Mouse (Mus musculus) midbrain, embryonic 14.5 days (tissue): ENCODE data around the gene Fgr. TPM values are rescaled to one million over a fixed set of nuclear protein-coding genes. Genes with fewer than 3 reads are reported as not detected.

Experiments
- ATAC-seq: fragments of 200-750 bp; cut with Nextera tagmentation; 2 replicates; pipeline ENCODE4 v1.8.0; 2017; ENCODE audit warnings: moderate number of reproducible peaks, moderate library complexity; ENCODE audit not compliant: low FRiP score, low TSS enrichment
- DNase-seq: peaks from one replicate; pipeline ENCODE4 v3.0.0-alpha.2; 2015
- H3K27ac ChIP-seq: fragments of 300-500 bp; sonication (generic); replicated peaks from 2 replicates; pipeline ENCODE4 v1.5.1; 2014; ENCODE audit warnings: mild to moderate bottlenecking, low read depth, low read length, moderate library complexity
- H3K27me3 ChIP-seq: fragments of 300-500 bp; sonication (generic); 2 replicates; pipeline ENCODE4 v1.6.1; 2014; ENCODE audit warnings: low read length, control low read depth, mixed read lengths; ENCODE audit not compliant: control insufficient read depth, insufficient read depth
- H3K36me3 ChIP-seq: fragments of 300-500 bp; sonication (generic); 2 replicates; pipeline ENCODE4 v1.6.1; 2014; ENCODE audit warnings: low read length, control low read depth; ENCODE audit not compliant: control insufficient read depth, insufficient read depth
- H3K4me1 ChIP-seq: fragments of 300-500 bp; sonication (generic); 2 replicates; pipeline ENCODE4 v1.6.1; 2014; ENCODE audit warnings: mild to moderate bottlenecking, antibody characterized with exemption, low read length, control low read depth; ENCODE audit not compliant: control insufficient read depth, insufficient read depth
- H3K4me2 ChIP-seq: fragments of 300-500 bp; sonication (generic); 2 replicates; pipeline ENCODE4 v1.6.1; 2014; ENCODE audit warnings: mild to moderate bottlenecking, low read length, moderate library complexity
- H3K4me3 ChIP-seq: fragments of 300-500 bp; sonication (generic); replicated peaks from 2 replicates; pipeline ENCODE4 v1.5.1; 2014; ENCODE audit warnings: low read depth, low read length
- H3K9ac ChIP-seq: fragments of 300-500 bp; sonication (generic); replicated peaks from 2 replicates; pipeline ENCODE4 v1.6.1; 2014; ENCODE audit warnings: mild to moderate bottlenecking, low read length, moderate library complexity
- H3K9me3 ChIP-seq: fragments of 300-500 bp; sonication (generic); 2 replicates; pipeline ENCODE4 v1.6.1; 2016; ENCODE audit warnings: low read length, control low read depth, mixed read lengths; ENCODE audit not compliant: control insufficient read depth
- WGBS: fragments of 180-500 bp; shearing (Covaris S2); extraction: QIAGEN DNeasy Blood & Tissue Kit; methylation state at CpG from one replicate; pipeline ENCODE4 v1.1.7; 2014; 5-methylcytosine and 5-hydroxymethylcytosine counted together
- polyA plus RNA-seq: library from polyadenylated mRNA; unstranded; fragments of >200 nt; fragmentation: Nextera tagmentation; extraction: Ambion mirVana; gene quantifications from 2 replicates; pipeline ENCODE4 v1.2.1, GENCODE M21; 2014

Fgr gene
- polyA plus RNA-seq, 1 experiment from 2014 or later, result 0.08 TPM

DNA sequence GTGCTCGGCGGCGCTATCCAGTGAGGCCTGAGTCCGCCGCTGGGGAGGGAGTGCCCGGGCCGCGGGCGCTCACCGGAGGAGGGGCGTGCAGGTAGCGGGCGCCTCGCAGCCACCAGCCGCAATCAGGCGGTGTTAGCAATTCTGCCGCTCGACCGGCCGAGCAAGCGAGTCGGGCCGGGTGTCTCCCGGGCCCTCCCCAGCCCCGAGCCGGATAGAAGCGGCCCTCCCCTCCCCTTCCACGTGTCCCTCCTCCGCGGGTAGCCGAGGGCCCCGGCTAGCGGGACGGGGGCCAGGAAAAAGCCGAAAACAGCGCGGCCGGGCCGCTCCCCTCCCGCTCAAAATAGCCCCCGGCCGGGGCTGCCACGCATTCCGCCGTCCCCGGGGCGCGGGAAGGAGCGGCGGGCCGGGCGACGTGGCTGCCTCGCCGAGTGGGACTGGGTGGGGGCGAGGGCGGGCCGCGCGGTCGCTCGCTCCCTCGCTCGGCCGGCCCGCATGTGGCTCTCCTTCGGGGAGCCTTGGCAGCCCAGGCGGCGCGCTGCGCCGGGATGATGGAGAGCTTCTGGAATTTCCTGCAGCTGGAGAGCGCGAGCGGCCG, 64.7 kb downstream of the Fgr start:
- H3K27me3 ChIP-seq, result peaks cover 22% of the 10 kb centered on the region
- H3K27ac ChIP-seq, result peak overlapping the region; percentile 37; the same call in 1 of the 2 replicates
- H3K9ac ChIP-seq, result peak overlapping the region; percentile 70
- ATAC-seq (peak; percentile 32; the same call in 1 of the 2 replicates), DNase-seq (peak; percentile 79)
- H3K4me2 ChIP-seq, result peak overlapping the region; percentile 100
- H3K36me3 ChIP-seq, result no peaks in the 10 kb centered on the region
- under 1% methylated on average over 75 of the region's 76 CpGs for WGBS
- H3K4me3 ChIP-seq, result peak overlapping the region; percentile 49
- no peaks in the 10 kb centered on the region for H3K9me3 ChIP-seq
- H3K4me1 ChIP-seq, result peaks cover 49% of the 10 kb centered on the region

DNA sequence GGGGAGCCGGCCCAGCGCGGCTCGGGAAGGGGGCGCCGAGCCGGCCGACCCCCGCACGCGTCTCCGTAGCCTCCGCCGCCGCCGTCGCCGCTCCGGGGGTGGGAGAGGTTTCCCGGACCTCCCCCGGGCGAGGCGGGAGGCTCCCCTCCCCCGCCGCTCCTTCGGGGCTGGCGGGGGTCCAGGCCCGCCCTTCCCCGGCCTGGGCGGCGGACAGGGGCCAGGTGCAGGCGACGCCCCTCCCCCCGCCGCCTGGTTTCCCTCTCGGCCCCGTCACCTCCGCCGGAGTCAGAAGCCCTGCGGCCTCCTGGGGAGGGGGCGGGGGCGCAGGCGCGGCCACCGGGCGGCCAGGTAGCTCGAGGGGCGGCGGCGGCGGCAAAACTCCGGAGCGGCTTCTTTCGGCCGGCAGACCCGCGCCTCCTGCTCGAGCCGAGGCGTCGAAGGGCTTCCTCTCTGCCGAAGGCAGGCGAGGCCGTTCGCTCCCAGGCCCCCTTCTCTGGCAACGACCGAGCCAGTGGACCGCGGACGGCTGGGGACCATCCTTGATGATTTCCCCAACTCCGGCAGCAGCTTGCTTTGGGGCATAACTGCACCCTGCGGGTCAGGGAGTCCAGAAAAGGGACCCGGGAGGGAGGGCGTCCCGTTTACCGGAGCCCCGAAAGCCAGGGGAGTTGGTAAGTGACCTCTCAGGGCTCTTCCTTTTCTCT, 65.4 kb downstream of the Fgr start:
- DNase-seq, result no peak
- Histone ChIP-seq H3K9me3 (no peaks in the 10 kb centered on the region), H3K4me1 (peaks cover 55% of the 10 kb centered on the region), H3K27ac (peak overlapping the region; percentile 37), H3K9ac (peak overlapping the region; percentile 70), H3K27me3 (peaks cover 22% of the 10 kb centered on the region), H3K4me2 (peak overlapping the region; percentile 100), H3K36me3 (no peaks in the 10 kb centered on the region), H3K4me3 (peak overlapping the region; percentile 49)
- WGBS, result under 1% methylated on average over 62 of the region's 77 CpGs
- no peak for ATAC-seq

DNA sequence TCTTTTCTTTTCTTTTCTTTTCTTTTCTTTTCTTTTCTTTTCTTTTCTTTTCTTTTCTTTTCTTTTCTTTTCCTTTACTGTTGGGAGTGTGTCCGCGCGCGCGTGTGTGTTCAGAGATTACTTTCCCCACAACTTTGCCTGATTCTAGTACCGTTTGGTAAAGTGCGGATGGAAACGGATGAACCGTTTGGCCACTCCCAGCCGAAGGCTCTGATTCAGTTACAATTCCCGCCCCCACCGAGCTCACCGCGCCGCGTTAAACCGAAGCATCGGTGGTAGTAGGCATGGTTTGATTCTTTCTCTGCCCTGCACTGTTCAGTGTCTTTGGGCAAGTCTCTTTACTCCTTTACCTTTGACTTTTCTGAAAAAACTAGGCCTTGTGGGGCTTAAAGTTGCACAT, 65.9 kb downstream of the Fgr start:
- Histone ChIP-seq H3K9ac (no peak overlapping the region), H3K4me1 (peaks cover 61% of the 10 kb centered on the region), H3K9me3 (no peaks in the 10 kb centered on the region), H3K27me3 (peaks cover 22% of the 10 kb centered on the region), H3K4me2 (peak overlapping the region; percentile 100), H3K36me3 (no peaks in the 10 kb centered on the region), H3K4me3 (no peak overlapping the region), H3K27ac (no peak overlapping the region; the same call in 1 of the 2 replicates)
- ATAC-seq, result no peak
- WGBS, result 12% methylated on average over 18 of the region's 18 CpGs
- DNase-seq, result no peak

DNA sequence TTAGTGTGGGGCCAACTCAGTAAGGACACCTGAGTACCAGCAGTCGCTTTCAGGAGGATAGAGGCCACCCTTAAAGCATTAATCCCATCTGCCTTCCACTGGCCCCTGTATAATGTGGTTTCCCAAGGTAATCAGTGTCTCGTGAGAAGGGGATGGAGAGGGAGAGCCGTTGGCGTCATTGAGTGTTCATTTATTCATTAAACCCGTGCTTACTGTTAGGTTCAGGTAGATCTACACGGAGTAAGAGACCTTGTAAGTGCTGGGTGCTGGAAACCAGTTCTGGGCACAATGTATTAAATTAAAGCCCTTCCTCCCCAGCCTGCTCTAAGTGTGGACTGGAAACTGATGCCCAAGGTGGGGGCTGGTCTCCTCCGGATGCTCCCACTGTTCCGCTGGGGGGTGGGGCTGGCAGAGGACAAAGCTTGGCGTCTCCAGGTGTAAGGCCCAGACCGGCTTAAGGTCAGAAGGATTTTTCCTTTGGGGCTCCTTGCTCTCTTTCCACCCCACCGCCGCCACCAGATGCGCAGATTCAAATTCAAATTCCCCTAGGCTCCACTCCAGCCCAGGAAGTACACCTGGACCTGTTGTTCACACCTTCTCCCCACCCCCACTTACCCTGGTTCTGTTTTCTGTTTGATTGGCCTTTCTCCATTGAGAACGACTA, 66.5 kb downstream of the Fgr start:
- Histone ChIP-seq H3K4me3 (no peak overlapping the region), H3K4me1 (peaks cover 66% of the 10 kb centered on the region), H3K36me3 (no peaks in the 10 kb centered on the region), H3K9me3 (no peaks in the 10 kb centered on the region), H3K27me3 (peaks cover 22% of the 10 kb centered on the region), H3K9ac (no peak overlapping the region), H3K4me2 (peak overlapping the region; percentile 100), H3K27ac (no peak overlapping the region)
- 42% methylated on average over 14 of the region's 14 CpGs for WGBS
- DNase-seq (no peak), ATAC-seq (no peak)

DNA sequence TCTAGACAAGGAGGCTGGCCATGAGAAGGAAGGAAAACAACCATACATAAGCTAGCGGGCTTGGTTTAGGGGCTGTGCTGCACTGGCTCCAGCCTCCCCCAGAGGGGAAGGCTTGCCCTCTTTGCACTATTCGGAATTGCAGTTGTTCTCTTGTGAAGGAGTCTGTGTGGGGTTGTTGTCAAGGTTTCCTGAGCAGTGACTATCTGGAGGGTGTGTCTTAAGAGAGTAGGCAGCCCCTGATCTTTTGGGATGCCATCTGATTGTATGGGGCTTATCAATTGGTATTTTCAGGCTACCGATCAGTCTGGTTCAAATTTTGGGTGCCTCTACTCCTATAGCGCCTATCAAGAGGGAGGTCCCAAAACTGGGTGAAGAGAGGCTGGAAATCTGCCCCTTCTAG, 68.3 kb downstream of the Fgr start:
- Histone ChIP-seq H3K27me3 (peaks cover 17% of the 10 kb centered on the region; the same call in 1 of the 2 replicates), H3K4me2 (peak overlapping the region; percentile 53), H3K27ac (peak overlapping the region; percentile 87), H3K9ac (peak overlapping the region; percentile 43; the same call in 1 of the 2 replicates), H3K4me3 (peak overlapping the region; percentile 12; the same call in 1 of the 2 replicates), H3K9me3 (no peaks in the 10 kb centered on the region), H3K4me1 (peaks cover 85% of the 10 kb centered on the region), H3K36me3 (no peaks in the 10 kb centered on the region)
- no peak for DNase-seq
- WGBS, result 29% methylated on average over 4 of the region's 4 CpGs
- ATAC-seq, result no peak

DNA sequence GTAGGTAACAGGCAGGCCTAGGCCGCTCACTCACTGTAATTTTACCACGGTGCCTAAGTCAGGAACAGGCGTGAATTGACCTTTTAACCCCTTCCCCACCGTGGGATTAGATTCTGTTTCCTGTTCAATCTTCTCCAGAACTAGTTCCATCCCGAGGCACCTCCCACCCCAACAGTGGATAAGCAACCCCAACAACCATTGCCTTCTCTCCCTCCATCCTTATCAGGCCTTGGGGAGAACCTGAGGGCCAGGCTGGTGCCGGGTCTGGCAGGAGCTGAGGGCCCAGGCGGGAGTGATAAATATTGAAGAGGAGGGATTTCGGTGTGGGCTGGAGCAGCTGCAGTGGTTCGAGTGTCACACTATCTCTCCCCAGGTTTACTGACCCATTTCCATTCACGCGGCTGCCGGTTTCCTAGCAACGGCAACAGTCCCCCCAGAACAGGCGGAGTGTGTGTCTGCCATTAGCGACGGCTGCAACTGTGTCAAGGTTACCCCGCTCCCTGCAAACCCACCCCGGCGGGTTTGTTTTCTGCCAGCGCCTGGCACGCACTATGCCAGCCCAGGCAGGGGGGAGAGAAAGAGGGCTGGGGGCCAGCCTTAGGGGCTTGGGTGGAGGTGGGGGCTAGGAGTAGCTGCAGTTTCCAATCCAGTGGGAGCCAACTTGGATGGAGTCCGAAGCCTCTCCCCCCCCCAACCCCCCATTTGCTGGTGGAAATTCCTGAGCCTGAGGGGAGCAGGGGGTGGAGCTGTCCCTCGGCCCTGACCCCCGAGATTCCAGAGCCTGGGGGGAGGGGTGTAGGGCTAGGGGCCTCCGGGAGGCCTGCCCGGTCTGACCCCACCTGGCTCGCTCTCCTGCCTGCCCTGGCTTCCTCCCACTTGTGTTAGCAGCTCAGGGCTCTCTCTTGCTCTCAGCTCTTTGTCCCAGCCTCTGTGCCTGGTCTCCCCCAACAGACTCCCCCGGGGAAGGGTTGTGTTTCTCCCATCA, 69.0 kb downstream of the Fgr start:
- ATAC-seq (peak; percentile 80), DNase-seq (peak; percentile 89)
- peak overlapping the region; percentile 53 for H3K4me2 ChIP-seq
- H3K9me3 ChIP-seq, result no peaks in the 10 kb centered on the region
- 3% methylated on average over 28 of the region's 28 CpGs for WGBS
- H3K36me3 ChIP-seq, result no peaks in the 10 kb centered on the region
- H3K4me3 ChIP-seq, result peak overlapping the region; percentile 12; the same call in 1 of the 2 replicates
- H3K27ac ChIP-seq, result peak overlapping the region; percentile 87
- peaks cover 11% of the 10 kb centered on the region; the same call in 1 of the 2 replicates for H3K27me3 ChIP-seq
- peaks cover 92% of the 10 kb centered on the region for H3K4me1 ChIP-seq
- peak overlapping the region; percentile 43 for H3K9ac ChIP-seq

DNA sequence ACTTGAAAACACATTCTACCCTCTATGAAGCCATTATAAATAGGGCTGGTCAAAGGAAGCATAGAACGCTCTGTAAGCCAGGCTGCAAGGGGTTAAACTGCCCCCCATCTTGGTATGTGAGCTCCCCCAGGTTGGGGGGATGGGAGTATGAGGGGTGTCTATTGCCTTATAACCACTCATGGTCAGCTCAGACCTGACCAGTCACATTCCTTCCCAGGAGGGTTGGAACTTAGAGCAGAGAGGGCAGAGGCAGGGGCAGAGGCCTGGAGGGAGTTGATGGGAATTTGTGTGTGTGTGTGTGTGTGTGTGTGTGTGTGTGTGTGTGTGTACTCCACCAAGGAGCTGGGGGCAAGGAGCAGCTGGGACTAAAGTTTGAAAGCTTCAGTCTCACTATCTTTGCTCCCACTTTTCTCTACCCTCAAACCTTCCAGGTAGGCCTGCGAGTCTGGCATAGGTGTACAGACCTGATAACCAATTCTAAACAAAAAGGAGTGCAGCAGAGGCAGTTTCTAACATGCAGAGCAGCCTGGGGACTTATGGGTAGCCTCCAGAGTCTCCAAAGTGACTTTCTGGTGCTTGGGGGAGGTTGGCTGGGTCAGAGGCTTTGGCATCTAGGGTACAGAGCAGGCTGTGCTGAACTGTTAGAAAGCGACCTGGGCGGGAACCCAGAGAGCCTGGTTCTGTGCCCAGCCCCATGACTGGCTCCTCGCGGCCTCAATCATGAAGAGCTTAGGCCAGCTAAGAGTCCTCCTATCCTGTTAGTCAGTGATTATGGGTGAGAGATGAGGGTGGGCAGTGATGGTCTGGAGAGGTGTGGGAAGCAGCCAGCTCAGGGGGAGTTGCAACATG, 70.1 kb downstream of the Fgr start:
- Histone ChIP-seq H3K9me3 (no peaks in the 10 kb centered on the region), H3K9ac (no peak overlapping the region), H3K4me3 (no peak overlapping the region), H3K4me2 (peak overlapping the region; percentile 53), H3K27ac (peak overlapping the region; percentile 87), H3K36me3 (no peaks in the 10 kb centered on the region), H3K4me1 (peaks cover 93% of the 10 kb centered on the region), H3K27me3 (peaks cover 6% of the 10 kb centered on the region; the same call in 1 of the 2 replicates)
- DNase-seq, result no peak
- WGBS, result 40% methylated on average over 6 of the region's 6 CpGs
- no peak for ATAC-seq
